Mouse (Mus musculus): ENCODE measurements around the gene Frrs1l. TPM values are rescaled to one million over a fixed set of nuclear protein-coding genes. Genes with fewer than 3 reads are reported as not detected.

Gene Frrs1l
- polyA plus RNA-seq, 1 experiment from 2014 or later, result 26.1 TPM

GRCm38 (mm10) chr4:56942567-56942966 lies 47.6 kb downstream of the Frrs1l start:
- 88% methylated on average over 1 of the region's 1 CpGs for WGBS
- no peak for ATAC-seq (ENCODE audit: low FRiP score)
- Histone ChIP-seq H3K4me1 (peaks cover 33% of the 10 kb centered on the region), H3K4me2 (no peak overlapping the region), H3K9me3 (replicated peaks) (no peaks in the 10 kb centered on the region), H3K36me3 (no peaks in the 10 kb centered on the region), H3K9ac (replicated peaks) (no peak overlapping the region), H3K27me3 (replicated peaks) (no peaks in the 10 kb centered on the region), H3K27ac (replicated peaks) (no peak overlapping the region), H3K4me3 (replicated peaks) (no peak overlapping the region)

DNA sequence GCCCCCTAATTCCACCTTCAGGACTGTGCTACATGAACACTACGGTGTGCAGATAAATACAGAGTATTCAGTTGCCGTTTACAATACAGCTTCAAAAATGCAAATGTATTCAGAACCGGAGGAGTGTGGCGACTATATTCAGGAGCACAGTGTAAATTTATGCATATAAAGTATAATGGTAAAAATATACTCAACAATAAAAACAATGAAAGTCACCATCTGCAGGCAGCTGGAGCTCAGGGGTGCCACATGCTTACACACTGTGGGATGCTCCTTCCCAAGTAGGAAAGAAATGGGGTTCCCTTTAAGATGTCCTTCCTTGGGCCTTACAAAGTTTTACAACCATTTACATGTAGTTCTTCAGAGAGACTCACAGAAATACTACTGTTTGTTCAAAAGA lies 48.7 kb downstream of the Frrs1l start:
- Histone ChIP-seq H3K9ac (replicated peaks) (no peak overlapping the region), H3K27ac (replicated peaks) (no peak overlapping the region), H3K36me3 (no peaks in the 10 kb centered on the region), H3K4me3 (replicated peaks) (no peak overlapping the region), H3K27me3 (replicated peaks) (no peaks in the 10 kb centered on the region), H3K4me1 (peaks cover 29% of the 10 kb centered on the region), H3K9me3 (replicated peaks) (no peaks in the 10 kb centered on the region), H3K4me2 (no peak overlapping the region)
- ATAC-seq (ENCODE audit: low FRiP score), result no peak
- WGBS, result 63% methylated on average over 4 of the region's 4 CpGs

DNA sequence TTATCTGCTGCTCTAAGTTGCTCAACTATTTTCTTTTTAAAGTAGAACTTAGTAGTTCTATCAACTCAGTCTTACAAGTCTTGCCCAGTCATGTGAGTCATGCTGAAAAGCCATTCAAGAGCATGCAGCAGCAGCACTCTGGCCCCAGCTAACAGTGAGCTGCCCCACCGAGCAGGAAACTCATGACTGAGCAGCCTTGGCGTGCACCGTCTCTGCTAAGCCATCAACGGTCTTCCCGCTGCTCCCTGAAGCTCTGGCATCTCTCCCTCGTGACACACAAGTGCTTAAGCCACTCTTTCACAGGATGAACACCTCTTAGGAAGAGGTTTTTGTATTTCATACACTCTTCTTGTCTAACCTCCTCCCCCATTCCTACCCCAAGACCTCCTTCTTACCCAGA lies 53.1 kb downstream of the Frrs1l start:
- Histone ChIP-seq H3K36me3 (peaks cover 21% of the 10 kb centered on the region; the same call in 1 of the 2 replicates), H3K4me1 (no peaks in the 10 kb centered on the region), H3K4me2 (no peak overlapping the region), H3K27ac (replicated peaks) (no peak overlapping the region), H3K9ac (replicated peaks) (no peak overlapping the region), H3K27me3 (replicated peaks) (no peaks in the 10 kb centered on the region), H3K4me3 (replicated peaks) (no peak overlapping the region), H3K9me3 (replicated peaks) (no peaks in the 10 kb centered on the region)
- 72% methylated on average over 6 of the region's 6 CpGs for WGBS
- ATAC-seq (ENCODE audit: low FRiP score), result no peak

DNA sequence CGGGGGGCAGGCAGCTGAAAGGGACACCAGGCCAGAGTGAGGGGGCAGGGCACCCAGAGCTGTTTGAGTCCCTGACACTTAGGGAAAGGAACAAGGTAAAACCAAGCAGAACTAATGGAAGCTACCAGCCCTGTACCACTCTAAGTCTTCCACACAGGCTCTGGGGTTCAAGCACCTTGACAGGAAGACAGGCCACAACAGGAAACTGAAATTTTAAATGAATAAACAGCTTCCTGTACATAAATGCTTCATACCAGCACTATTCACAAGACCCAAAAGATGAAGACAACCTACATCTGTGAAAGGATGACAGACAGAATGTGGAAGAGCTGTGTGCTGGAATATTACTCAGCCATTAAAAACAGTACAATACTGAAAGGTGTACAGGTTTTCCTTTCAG lies 54.9 kb downstream of the Frrs1l start:
- no peak overlapping the region for H3K27ac ChIP-seq (replicated peaks)
- H3K4me3 ChIP-seq (replicated peaks), result no peak overlapping the region
- WGBS, result no CpG with 5 or more reads among the region's 1 CpGs
- H3K4me1 ChIP-seq, result no peaks in the 10 kb centered on the region
- no peak overlapping the region for H3K9ac ChIP-seq (replicated peaks)
- no peaks in the 10 kb centered on the region for H3K9me3 ChIP-seq (replicated peaks)
- peaks cover 26% of the 10 kb centered on the region; the same call in 1 of the 2 replicates for H3K36me3 ChIP-seq
- H3K27me3 ChIP-seq (replicated peaks), result no peaks in the 10 kb centered on the region
- H3K4me2 ChIP-seq, result no peak overlapping the region
- no peak for ATAC-seq (ENCODE audit: low FRiP score)

GRCm38 (mm10) chr4:56933154-56933553 lies 57.0 kb downstream of the Frrs1l start:
- no peak overlapping the region for H3K4me2 ChIP-seq

DNA sequence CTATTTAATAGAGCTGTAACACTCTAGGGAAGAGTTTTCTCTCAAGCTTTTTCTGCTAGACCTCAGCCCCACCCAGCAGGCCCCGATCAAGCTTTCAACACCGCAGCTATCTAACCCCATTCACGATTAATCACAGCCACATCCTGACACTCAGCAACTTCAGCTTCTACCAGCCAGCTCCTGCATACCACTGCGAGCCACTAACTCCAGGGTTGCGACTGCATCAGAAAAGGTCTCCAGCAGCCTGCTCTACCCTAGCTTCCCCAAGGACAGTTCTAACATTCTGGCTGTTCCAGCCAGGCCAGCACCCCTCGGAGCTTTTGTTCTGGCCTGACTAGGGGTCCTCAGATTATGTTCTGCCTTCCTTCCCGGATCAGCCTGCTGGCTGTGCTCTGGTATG lies 58.1 kb downstream of the Frrs1l start:
- peaks cover 8% of the 10 kb centered on the region for H3K4me1 ChIP-seq
- no peak overlapping the region for H3K4me2 ChIP-seq
- no peaks in the 10 kb centered on the region for H3K27me3 ChIP-seq (replicated peaks)
- H3K9ac ChIP-seq (replicated peaks), result no peak overlapping the region
- H3K9me3 ChIP-seq (replicated peaks), result no peaks in the 10 kb centered on the region
- no peak overlapping the region for H3K27ac ChIP-seq (replicated peaks)
- no peak for ATAC-seq (ENCODE audit: low FRiP score)
- peaks cover 27% of the 10 kb centered on the region; the same call in 1 of the 2 replicates for H3K36me3 ChIP-seq
- H3K4me3 ChIP-seq (replicated peaks), result no peak overlapping the region
- WGBS, result 62% methylated on average over 7 of the region's 7 CpGs

More at GRCm38 (mm10) chr4:56933154-56933553, 57.0 kb downstream of the Frrs1l start:
- no peaks in the 10 kb centered on the region for H3K27me3 ChIP-seq (replicated peaks)
- no peak for ATAC-seq (ENCODE audit: low FRiP score)
- no peak overlapping the region for H3K27ac ChIP-seq (replicated peaks)
- H3K4me1 ChIP-seq, result peaks cover 8% of the 10 kb centered on the region
- H3K9ac ChIP-seq (replicated peaks), result no peak overlapping the region
- H3K36me3 ChIP-seq, result peaks cover 27% of the 10 kb centered on the region; the same call in 1 of the 2 replicates
- WGBS, result 97% methylated on average over 4 of the region's 4 CpGs
- H3K4me3 ChIP-seq (replicated peaks), result no peak overlapping the region
- no peaks in the 10 kb centered on the region for H3K9me3 ChIP-seq (replicated peaks)

DNA sequence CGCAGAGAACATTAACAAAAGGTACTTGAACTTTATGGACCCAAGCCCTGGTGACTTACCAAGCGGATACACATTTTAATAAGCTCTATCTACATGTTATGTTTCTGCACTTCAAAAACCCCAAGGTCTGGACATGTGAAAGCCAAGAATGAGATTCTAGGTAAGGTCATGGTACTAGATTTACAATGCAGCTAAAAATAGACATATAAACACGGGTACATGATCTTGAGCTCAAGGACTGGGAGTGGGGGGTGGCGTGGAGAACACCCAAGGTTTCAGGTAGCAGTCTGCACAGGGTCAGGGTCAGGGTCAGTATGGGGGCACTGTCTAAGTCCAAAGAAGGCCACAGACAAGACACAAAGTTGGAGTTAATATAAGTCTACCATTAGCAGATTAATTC lies 59.9 kb downstream of the Frrs1l start:
- Histone ChIP-seq H3K36me3 (peaks cover 33% of the 10 kb centered on the region; the same call in 1 of the 2 replicates), H3K9me3 (replicated peaks) (no peaks in the 10 kb centered on the region), H3K27me3 (replicated peaks) (no peaks in the 10 kb centered on the region), H3K4me3 (replicated peaks) (no peak overlapping the region), H3K4me2 (no peak overlapping the region), H3K27ac (replicated peaks) (no peak overlapping the region), H3K9ac (replicated peaks) (no peak overlapping the region), H3K4me1 (peaks cover 8% of the 10 kb centered on the region)
- ATAC-seq (ENCODE audit: low FRiP score), result no peak
- 83% methylated on average over 4 of the region's 4 CpGs for WGBS

DNA sequence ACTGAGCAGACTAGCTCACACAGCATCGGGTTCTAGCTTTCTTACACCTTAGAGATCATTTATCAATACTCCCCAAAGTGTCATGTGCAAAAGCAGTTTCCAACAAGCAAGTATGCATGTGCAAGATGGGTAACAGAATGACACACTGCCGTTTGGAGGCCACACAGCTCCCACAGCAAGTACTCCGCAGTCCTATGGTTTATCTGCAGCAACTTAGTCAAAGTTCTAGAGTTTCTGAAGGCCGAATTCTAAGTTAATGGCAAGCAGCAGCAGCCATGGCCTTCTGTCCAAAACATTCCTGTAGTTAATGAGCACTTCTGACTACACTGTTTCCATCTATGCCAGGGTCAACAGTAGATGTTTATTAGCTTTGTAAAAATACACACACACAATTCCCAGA lies 63.2 kb downstream of the Frrs1l start:
- H3K9ac ChIP-seq (replicated peaks), result no peak overlapping the region
- ATAC-seq (ENCODE audit: low FRiP score), result no peak
- H3K36me3 ChIP-seq, result peaks cover 42% of the 10 kb centered on the region
- H3K4me1 ChIP-seq, result peaks cover 8% of the 10 kb centered on the region
- H3K27me3 ChIP-seq (replicated peaks), result no peaks in the 10 kb centered on the region
- no peaks in the 10 kb centered on the region for H3K9me3 ChIP-seq (replicated peaks)
- no peak overlapping the region for H3K4me3 ChIP-seq (replicated peaks)
- no peak overlapping the region for H3K27ac ChIP-seq (replicated peaks)
- 86% methylated on average over 4 of the region's 4 CpGs for WGBS
- no peak overlapping the region for H3K4me2 ChIP-seq

DNA sequence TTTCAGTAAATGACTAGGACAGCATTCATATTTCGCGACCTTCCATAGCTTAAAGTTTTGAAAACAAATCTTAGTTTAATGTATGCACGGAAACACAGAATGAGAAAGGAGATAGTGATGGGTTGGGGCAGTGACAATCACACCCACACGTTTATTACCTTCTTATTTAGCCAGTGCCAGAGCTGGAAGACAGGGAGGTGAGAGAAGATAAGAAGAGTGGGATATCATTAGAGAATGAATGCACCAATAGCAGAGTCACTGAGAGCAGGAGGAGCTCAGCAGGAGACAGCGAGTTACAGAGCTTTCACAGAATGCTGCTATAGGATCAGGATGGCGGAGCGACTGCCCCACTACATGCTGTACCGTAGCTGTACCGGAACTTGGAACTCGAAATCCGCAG lies 68.0 kb downstream of the Frrs1l start:
- Histone ChIP-seq H3K27ac (replicated peaks) (no peak overlapping the region), H3K4me2 (no peak overlapping the region), H3K27me3 (replicated peaks) (no peaks in the 10 kb centered on the region), H3K36me3 (peaks cover 39% of the 10 kb centered on the region), H3K4me1 (no peaks in the 10 kb centered on the region), H3K9ac (replicated peaks) (no peak overlapping the region), H3K9me3 (replicated peaks) (no peaks in the 10 kb centered on the region), H3K4me3 (replicated peaks) (no peak overlapping the region)
- 93% methylated on average over 11 of the region's 11 CpGs for WGBS
- ATAC-seq (ENCODE audit: low FRiP score), result no peak

- WGBS, result 94% methylated on average over 15 of the region's 15 CpGs
- Histone ChIP-seq H3K27ac (replicated peaks) (no peak overlapping the region), H3K9me3 (replicated peaks) (no peaks in the 10 kb centered on the region), H3K27me3 (replicated peaks) (no peaks in the 10 kb centered on the region), H3K4me1 (no peaks in the 10 kb centered on the region), H3K9ac (replicated peaks) (no peak overlapping the region), H3K4me3 (replicated peaks) (no peak overlapping the region), H3K36me3 (peaks cover 37% of the 10 kb centered on the region), H3K4me2 (no peak overlapping the region)
- ATAC-seq (ENCODE audit: low FRiP score), result no peak
Measured at GRCm38 (mm10) chr4:56915732-56916325, 74.4 kb downstream of the Frrs1l start.

- no peaks in the 10 kb centered on the region for H3K27me3 ChIP-seq (replicated peaks)
- peaks cover 47% of the 10 kb centered on the region for H3K36me3 ChIP-seq
- H3K4me2 ChIP-seq, result no peak overlapping the region
- no peak overlapping the region for H3K9ac ChIP-seq (replicated peaks)
- 73% methylated on average over 1 of the region's 1 CpGs for WGBS
- H3K9me3 ChIP-seq (replicated peaks), result no peaks in the 10 kb centered on the region
- no peak overlapping the region for H3K4me3 ChIP-seq (replicated peaks)
- H3K4me1 ChIP-seq, result no peaks in the 10 kb centered on the region
- H3K27ac ChIP-seq (replicated peaks), result no peak overlapping the region
- no peak for ATAC-seq (ENCODE audit: low FRiP score)
Measured at GRCm38 (mm10) chr4:56914761-56915160, 75.4 kb downstream of the Frrs1l start.

GRCm38 (mm10) chr4:56914338-56914737 lies 75.9 kb downstream of the Frrs1l start:
- Histone ChIP-seq H3K9ac (replicated peaks) (no peak overlapping the region), H3K27ac (replicated peaks) (no peak overlapping the region), H3K36me3 (peaks cover 52% of the 10 kb centered on the region), H3K4me1 (no peaks in the 10 kb centered on the region), H3K27me3 (replicated peaks) (no peaks in the 10 kb centered on the region), H3K4me2 (no peak overlapping the region), H3K4me3 (replicated peaks) (no peak overlapping the region), H3K9me3 (replicated peaks) (no peaks in the 10 kb centered on the region)
- ATAC-seq (ENCODE audit: low FRiP score), result no peak
- 93% methylated on average over 6 of the region's 6 CpGs for WGBS
